Mouse (Mus musculus): ENCODE data around the gene Zscan12. TPM values are rescaled to one million over a fixed set of nuclear protein-coding genes. Genes with fewer than 3 reads are reported as not detected.

Zscan12 gene
- total and polyA plus RNA-seq, 2 experiments from 2014 or later, result 5.3 to 7.7 TPM

- no peak for ATAC-seq
- no peak for DNase-seq (ENCODE audit: low spot score)
- no peaks in the 10 kb centered on the region; the same call in 1 of the 2 replicates for H3K36me3 ChIP-seq (ENCODE audit: insufficient read depth, low read length)
- no peak overlapping the region for H3K27ac ChIP-seq
- H3K4me3 ChIP-seq (ENCODE audit: low read length), result peak overlapping the region; percentile 91
- H3K4me2 ChIP-seq (ENCODE audit: low read depth, low read length), result peak overlapping the region; percentile 74
- no peaks in the 10 kb centered on the region for H3K9me3 ChIP-seq (ENCODE audit: low read length)
- peak overlapping the region; percentile 88 for H3K9ac ChIP-seq (replicated peaks; ENCODE audit: low read length)
- no peak for TF ChIP-seq CTCF (IDR thresholded peaks at IDR 0.05; ENCODE audit: low read depth)
- WGBS, result 76% methylated on average over 3 of the region's 3 CpGs
- H3K4me1 ChIP-seq (ENCODE audit: insufficient read depth, low read length), result peaks cover 3% of the 10 kb centered on the region; the same call in 1 of the 2 replicates
- no peaks in the 10 kb centered on the region for H3K27me3 ChIP-seq (ENCODE audit: insufficient read depth, low read length)
Observed at GRCm38 (mm10) chr13:21401166-21401565, 38.5 kb downstream of the Zscan12 start.

- peaks cover 3% of the 10 kb centered on the region; the same call in 1 of the 2 replicates for H3K4me1 ChIP-seq (ENCODE audit: insufficient read depth, low read length)
- H3K27me3 ChIP-seq (ENCODE audit: insufficient read depth, low read length), result no peaks in the 10 kb centered on the region
- DNase-seq (ENCODE audit: low spot score), result no peak
- TF ChIP-seq CTCF (IDR thresholded peaks at IDR 0.05; ENCODE audit: low read depth), result no peak
- no peaks in the 10 kb centered on the region; the same call in 1 of the 2 replicates for H3K36me3 ChIP-seq (ENCODE audit: insufficient read depth, low read length)
- ATAC-seq, result peak; percentile 55
- H3K9me3 ChIP-seq (ENCODE audit: low read length), result no peaks in the 10 kb centered on the region
- 17% methylated on average over 12 of the region's 12 CpGs for WGBS
- H3K4me3 ChIP-seq (ENCODE audit: low read length), result peak overlapping the region; percentile 91
- H3K9ac ChIP-seq (replicated peaks; ENCODE audit: low read length), result peak overlapping the region; percentile 88
- peak overlapping the region; percentile 74 for H3K4me2 ChIP-seq (ENCODE audit: low read depth, low read length)
- H3K27ac ChIP-seq, result peak overlapping the region; percentile 83
Observed at GRCm38 (mm10) chr13:21401636-21402286, 39.1 kb downstream of the Zscan12 start.

- Histone ChIP-seq H3K4me3 (ENCODE audit: low read length) (peak within 1 kb of the TSS; percentile 91), H3K36me3 (ENCODE audit: insufficient read depth, low read length) (no peaks in the 10 kb centered on the region), H3K9ac (replicated peaks; ENCODE audit: low read length) (peak within 1 kb of the TSS; percentile 88), H3K4me1 (ENCODE audit: insufficient read depth, low read length) (peaks cover 3% of the 10 kb centered on the region; the same call in 1 of the 2 replicates), H3K9me3 (ENCODE audit: low read length) (no peaks in the 10 kb centered on the region), H3K4me2 (ENCODE audit: low read depth, low read length) (peak within 1 kb of the TSS; percentile 74), H3K27ac (peak within 1 kb of the TSS; percentile 83), H3K27me3 (ENCODE audit: insufficient read depth, low read length) (no peaks in the 10 kb centered on the region)
- no peak for TF ChIP-seq CTCF (IDR thresholded peaks at IDR 0.05; ENCODE audit: low read depth)
- DNase-seq (ENCODE audit: low spot score) (peak; percentile 95), ATAC-seq (peak; percentile 96)
- under 1% methylated on average over 35 of the region's 35 CpGs for WGBS
Observed at GRCm38 (mm10) chr13:21402287-21402846, 39.7 kb downstream of the Zscan12 start, which contains the start of gene Zkscan3. Gene Zkscan3, minus strand, starts transcription at chr13:21402755.

GRCm38 (mm10) chr13:21402848-21403247, 40.2 kb downstream of the Zscan12 start:
- no peaks in the 10 kb centered on the region for H3K36me3 ChIP-seq (ENCODE audit: insufficient read depth, low read length)
- peaks cover 3% of the 10 kb centered on the region; the same call in 1 of the 2 replicates for H3K4me1 ChIP-seq (ENCODE audit: insufficient read depth, low read length)
- 0% methylated on average over 2 of the region's 2 CpGs for WGBS
- peak overlapping the region; percentile 74 for H3K4me2 ChIP-seq (ENCODE audit: low read depth, low read length)
- no peak for DNase-seq (ENCODE audit: low spot score)
- peak overlapping the region; percentile 91 for H3K4me3 ChIP-seq (ENCODE audit: low read length)
- no peak overlapping the region for H3K27ac ChIP-seq
- peak overlapping the region; percentile 88 for H3K9ac ChIP-seq (replicated peaks; ENCODE audit: low read length)
- ATAC-seq, result peak; percentile 42
- H3K9me3 ChIP-seq (ENCODE audit: low read length), result no peaks in the 10 kb centered on the region
- H3K27me3 ChIP-seq (ENCODE audit: insufficient read depth, low read length), result no peaks in the 10 kb centered on the region
- no peak for TF ChIP-seq CTCF (IDR thresholded peaks at IDR 0.05; ENCODE audit: low read depth)

GRCm38 (mm10) chr13:21407341-21407740, 44.7 kb downstream of the Zscan12 start:
- H3K27ac ChIP-seq, result 0 out of 2 replicates have a peak overlapping the region, but pooled peaks have one; percentile 72

GRCm38 (mm10) chr13:21407969-21408804, 45.6 kb downstream of the Zscan12 start:
- WGBS, result 3% methylated on average over 27 of the region's 27 CpGs
- Histone ChIP-seq H3K27me3 (ENCODE audit: insufficient read depth, low read length) (no peaks in the 10 kb centered on the region), H3K9me3 (ENCODE audit: low read length) (no peaks in the 10 kb centered on the region), H3K4me2 (ENCODE audit: low read depth, low read length) (peak overlapping the region; percentile 61), H3K4me3 (ENCODE audit: low read length) (peak overlapping the region; percentile 45), H3K36me3 (ENCODE audit: insufficient read depth, low read length) (no peaks in the 10 kb centered on the region), H3K4me1 (ENCODE audit: insufficient read depth, low read length) (no peaks in the 10 kb centered on the region), H3K27ac (peak overlapping the region; percentile 72), H3K9ac (replicated peaks; ENCODE audit: low read length) (peak overlapping the region; percentile 50)
- no peak for TF ChIP-seq CTCF (IDR thresholded peaks at IDR 0.05; ENCODE audit: low read depth)
- DNase-seq (ENCODE audit: low spot score), result peak; percentile 95
- peak; percentile 98 for ATAC-seq

More at GRCm38 (mm10) chr13:21407341-21407740, 44.7 kb downstream of the Zscan12 start:
- Histone ChIP-seq H3K36me3 (ENCODE audit: insufficient read depth, low read length) (no peaks in the 10 kb centered on the region), H3K4me2 (ENCODE audit: low read depth, low read length) (peak overlapping the region; percentile 61; the same call in 1 of the 2 replicates), H3K4me1 (ENCODE audit: insufficient read depth, low read length) (no peaks in the 10 kb centered on the region), H3K9ac (replicated peaks; ENCODE audit: low read length) (peak overlapping the region; percentile 50; the same call in 1 of the 2 replicates), H3K4me3 (ENCODE audit: low read length) (no peak overlapping the region; the same call in 1 of the 2 replicates), H3K27me3 (ENCODE audit: insufficient read depth, low read length) (no peaks in the 10 kb centered on the region), H3K9me3 (ENCODE audit: low read length) (no peaks in the 10 kb centered on the region)
- whole genome bisulfite sequencing, result 79% methylated on average over 11 of the region's 11 CpGs
- TF ChIP-seq CTCF (IDR thresholded peaks at IDR 0.05; ENCODE audit: low read depth), result no peak
- DNase-seq (ENCODE audit: low spot score), result no peak
- ATAC-seq, result no peak

All from hindbrain, postnatal 0 days (tissue).